Mouse (Mus musculus): ENCODE results near the gene Slc7a15. TPM values are rescaled to one million over a fixed set of nuclear protein-coding genes. Genes with fewer than 3 reads are reported as not detected.

Slc7a15 gene
- polyA plus RNA-seq, 1 experiment from 2014 or later: 0.15 TPM

DNA sequence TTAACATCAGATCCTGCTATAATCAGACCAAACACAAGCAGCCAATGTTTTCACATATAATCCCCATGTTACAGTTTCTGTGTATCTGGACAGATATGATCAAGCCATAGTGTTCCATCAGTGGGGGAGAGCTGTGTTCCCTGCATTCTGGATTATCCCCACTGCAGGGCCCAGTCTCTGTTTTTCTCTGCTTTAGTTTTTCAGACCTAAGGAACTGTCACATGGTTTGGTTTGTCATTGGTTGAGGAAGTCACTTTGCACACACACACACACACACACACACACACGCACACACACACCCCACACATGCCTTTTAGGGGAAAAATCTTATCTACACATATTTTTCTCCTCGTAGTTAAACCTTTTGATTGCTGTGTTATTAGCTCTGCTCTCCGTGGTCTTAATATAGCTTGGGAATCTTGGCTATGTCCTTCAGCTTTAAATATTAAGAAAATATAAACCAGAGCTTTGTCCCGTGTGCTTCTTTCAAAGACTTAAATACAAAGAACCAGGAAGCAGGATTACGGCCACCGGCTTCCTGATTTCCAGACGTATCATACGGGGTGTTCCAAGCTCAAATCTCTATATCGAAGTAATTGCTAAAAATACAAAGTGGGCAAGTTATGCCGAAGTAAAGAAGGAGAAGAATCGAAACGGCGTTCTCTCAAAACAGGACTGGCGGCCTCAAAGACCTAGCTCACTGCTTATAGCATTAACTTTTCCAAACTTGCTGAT lies 97.1 kb downstream of the Slc7a15 start:
- H3K4me2 ChIP-seq: no peak overlapping the region
- H3K27me3 ChIP-seq (replicated peaks): no peaks in the 10 kb centered on the region
- H3K9me3 ChIP-seq: no peaks in the 10 kb centered on the region
- peak overlapping the region; percentile 91; the same call in 1 of the 2 replicates for H3K27ac ChIP-seq
- peaks cover 10% of the 10 kb centered on the region for H3K4me1 ChIP-seq
- H3K4me3 ChIP-seq (replicated peaks): no peak overlapping the region
- no peak overlapping the region for H3K9ac ChIP-seq
- WGBS: 63% methylated on average over 14 of the region's 14 CpGs
- H3K36me3 ChIP-seq: no peaks in the 10 kb centered on the region
- no peak for ATAC-seq (ENCODE audit: insufficient read depth, low FRiP score, low read depth)

DNA sequence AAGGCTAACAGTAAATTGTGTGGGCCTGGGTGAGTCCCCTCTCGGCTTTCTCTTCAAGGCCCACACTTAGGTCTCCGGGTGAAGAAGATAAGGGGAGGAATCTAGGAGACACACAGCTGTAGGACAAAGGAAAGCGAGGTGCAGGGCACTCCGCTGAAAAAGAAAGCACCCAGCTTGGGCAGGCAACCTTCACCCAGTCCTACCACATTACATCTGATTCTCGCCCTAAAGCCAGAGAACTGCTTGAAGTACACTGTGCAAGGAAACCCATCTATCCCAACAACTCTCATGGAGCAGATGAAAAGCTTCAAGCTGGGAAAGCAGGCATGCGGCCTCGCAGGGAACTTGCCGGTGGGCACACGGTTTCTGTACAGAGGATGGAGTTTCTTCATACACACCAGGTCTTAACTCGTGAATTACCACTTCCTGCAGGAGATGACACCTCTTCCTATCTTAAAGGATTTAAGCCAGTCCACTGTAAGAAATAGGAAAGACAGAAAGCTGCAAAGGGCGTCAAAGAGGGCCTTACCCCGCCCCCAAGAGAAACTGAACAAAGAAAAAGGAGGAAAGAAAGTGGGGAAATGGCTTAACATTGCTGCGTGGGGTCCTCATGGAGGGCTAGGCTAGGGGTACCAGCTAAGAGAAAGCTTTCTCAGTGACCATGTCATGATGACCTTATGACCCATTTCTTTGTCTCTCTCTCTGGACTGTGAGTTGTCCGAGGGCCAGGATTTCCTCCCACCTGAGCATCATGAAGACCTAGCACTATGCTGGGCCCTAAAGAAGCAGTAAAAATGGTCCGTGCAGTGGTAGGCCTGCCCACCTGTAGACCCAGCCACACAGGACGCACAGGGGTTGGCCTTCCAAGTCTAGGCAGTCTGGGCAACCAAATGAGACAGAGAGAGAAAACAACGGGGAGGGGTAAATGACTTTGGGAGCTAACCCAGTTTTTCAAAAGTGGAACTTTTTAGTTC lies 98.0 kb downstream of the Slc7a15 start:
- Histone ChIP-seq H3K9ac (peak overlapping the region; percentile 39; the same call in 1 of the 2 replicates), H3K27me3 (replicated peaks) (no peaks in the 10 kb centered on the region), H3K4me2 (peak overlapping the region; percentile 87), H3K4me1 (peaks cover 17% of the 10 kb centered on the region), H3K36me3 (no peaks in the 10 kb centered on the region), H3K4me3 (replicated peaks) (peak overlapping the region; percentile 66), H3K9me3 (no peaks in the 10 kb centered on the region), H3K27ac (peak overlapping the region; percentile 91)
- 53% methylated on average over 17 of the region's 17 CpGs for WGBS
- ATAC-seq (ENCODE audit: insufficient read depth, low FRiP score, low read depth): no peak

DNA sequence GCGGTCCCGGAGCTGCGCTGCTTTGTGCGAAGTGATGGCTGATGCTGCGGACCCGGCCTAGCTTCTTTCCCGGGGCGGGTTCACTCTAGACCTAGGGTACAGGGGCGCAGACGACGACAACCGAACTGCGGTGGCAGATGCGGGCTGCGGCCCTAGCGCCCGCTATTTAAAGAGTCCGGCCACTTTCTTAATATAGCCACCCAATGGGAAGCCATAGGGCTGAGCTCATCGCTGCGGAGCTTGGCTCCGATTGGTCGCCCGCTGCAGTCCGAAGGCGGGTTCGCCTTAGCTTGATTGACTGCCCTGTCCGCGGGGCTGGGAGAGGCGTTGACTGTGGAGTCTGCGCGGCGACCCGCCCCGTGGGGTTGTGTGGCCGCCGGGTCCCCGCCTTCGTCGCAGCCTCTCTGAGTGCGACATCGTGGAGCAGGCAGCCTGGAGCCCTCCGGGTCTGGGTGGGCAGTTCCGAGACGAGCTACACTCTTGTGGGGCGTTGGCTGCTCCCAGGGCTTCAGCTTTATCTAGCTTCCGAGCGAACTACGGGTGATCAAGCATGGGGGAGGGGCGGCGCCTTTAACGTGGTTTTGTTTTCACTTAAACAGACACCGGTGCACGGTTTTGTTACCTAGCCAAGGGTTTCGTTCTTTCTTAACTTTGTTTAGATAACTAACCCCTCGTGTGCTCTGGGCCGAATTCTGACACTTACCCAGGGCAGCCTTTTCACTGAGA lies 98.8 kb downstream of the Slc7a15 start, which contains the start of gene Rhob:
Gene Rhob, minus strand, starts transcription at position 139 of the 726 bp plus-strand sequence.
- Histone ChIP-seq H3K9ac (peak within 1 kb of the TSS; percentile 73), H3K4me1 (peaks cover 19% of the 10 kb centered on the region), H3K36me3 (no peaks in the 10 kb centered on the region), H3K27ac (peak within 1 kb of the TSS; percentile 97), H3K9me3 (no peaks in the 10 kb centered on the region), H3K27me3 (replicated peaks) (no peaks in the 10 kb centered on the region), H3K4me3 (replicated peaks) (peak within 1 kb of the TSS; percentile 66), H3K4me2 (peak within 1 kb of the TSS; percentile 87)
- ATAC-seq (ENCODE audit: insufficient read depth, low FRiP score, low read depth): peak; percentile 96
- under 1% methylated on average over 56 of the region's 56 CpGs for WGBS

DNA sequence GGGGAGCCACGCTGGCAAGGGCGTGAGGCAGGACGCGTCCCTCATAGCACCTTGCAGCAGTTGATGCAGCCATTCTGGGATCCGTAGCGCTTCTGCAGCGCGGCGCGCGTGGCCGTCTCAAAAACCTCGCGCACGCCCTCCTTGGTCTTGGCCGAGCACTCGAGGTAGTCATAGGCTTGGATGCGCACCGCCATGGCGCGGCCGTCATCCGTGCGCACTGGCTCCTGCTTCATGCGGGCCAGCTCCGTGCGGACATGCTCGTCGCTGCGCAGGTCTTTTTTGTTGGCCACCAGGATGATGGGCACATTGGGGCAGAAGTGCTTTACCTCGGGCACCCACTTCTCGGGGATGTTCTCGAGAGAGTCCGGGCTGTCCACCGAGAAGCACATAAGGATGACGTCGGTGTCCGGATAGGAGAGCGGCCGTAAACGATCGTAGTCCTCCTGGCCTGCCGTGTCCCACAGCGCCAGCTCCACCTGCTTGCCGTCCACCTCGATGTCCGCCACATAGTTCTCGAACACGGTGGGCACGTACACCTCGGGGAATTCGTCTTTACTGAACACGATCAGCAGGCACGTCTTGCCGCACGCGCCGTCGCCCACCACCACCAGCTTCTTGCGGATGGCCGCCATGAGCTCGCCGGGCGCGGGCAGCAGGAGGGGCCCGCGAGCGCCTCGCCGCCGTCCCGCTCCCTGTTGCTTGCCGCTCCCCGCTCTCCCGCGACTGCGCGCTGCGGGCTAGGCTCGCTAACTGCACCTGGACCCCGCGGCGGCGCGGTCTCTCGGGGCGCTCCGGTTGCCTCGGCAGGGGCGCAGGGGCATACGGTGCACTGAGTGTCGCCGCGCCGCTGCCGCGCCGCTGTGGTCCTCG lies 99.6 kb downstream of the Slc7a15 start:
- ATAC-seq (ENCODE audit: insufficient read depth, low FRiP score, low read depth): no peak
- Histone ChIP-seq H3K4me3 (replicated peaks) (peak overlapping the region; percentile 66), H3K27me3 (replicated peaks) (no peaks in the 10 kb centered on the region), H3K9ac (peak overlapping the region; percentile 73), H3K4me1 (peaks cover 19% of the 10 kb centered on the region), H3K4me2 (peak overlapping the region; percentile 87), H3K27ac (peak overlapping the region; percentile 97), H3K36me3 (no peaks in the 10 kb centered on the region), H3K9me3 (no peaks in the 10 kb centered on the region)
- WGBS: under 1% methylated on average over 98 of the region's 99 CpGs

DNA sequence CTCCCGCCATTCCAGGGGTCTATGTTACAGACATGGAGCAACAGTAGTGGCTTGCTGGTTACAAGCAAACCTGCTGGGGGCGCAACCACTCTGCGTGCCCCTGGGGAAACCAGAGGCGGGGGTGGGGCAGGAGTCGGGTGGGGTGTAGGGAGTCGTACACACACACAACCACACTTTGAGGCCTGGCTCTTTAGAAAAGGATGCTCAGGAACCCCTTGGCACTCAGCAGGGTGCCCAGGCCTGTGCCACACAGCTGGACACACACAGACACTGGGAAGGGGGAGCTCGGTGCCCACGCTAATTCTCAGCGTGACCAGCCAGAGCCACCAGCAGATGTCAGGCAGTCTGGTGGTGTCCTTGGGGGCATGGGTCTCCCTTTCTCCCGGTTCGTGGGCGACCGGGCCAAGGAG lies 100.3 kb downstream of the Slc7a15 start:
- no peaks in the 10 kb centered on the region for H3K36me3 ChIP-seq
- no peaks in the 10 kb centered on the region for H3K27me3 ChIP-seq (replicated peaks)
- peak overlapping the region; percentile 66 for H3K4me3 ChIP-seq (replicated peaks)
- peaks cover 19% of the 10 kb centered on the region for H3K4me1 ChIP-seq
- 4% methylated on average over 13 of the region's 13 CpGs for WGBS
- H3K9ac ChIP-seq: peak overlapping the region; percentile 73
- H3K9me3 ChIP-seq: no peaks in the 10 kb centered on the region
- H3K27ac ChIP-seq: peak overlapping the region; percentile 97
- no peak for ATAC-seq (ENCODE audit: insufficient read depth, low FRiP score, low read depth)
- peak overlapping the region; percentile 87 for H3K4me2 ChIP-seq

DNA sequence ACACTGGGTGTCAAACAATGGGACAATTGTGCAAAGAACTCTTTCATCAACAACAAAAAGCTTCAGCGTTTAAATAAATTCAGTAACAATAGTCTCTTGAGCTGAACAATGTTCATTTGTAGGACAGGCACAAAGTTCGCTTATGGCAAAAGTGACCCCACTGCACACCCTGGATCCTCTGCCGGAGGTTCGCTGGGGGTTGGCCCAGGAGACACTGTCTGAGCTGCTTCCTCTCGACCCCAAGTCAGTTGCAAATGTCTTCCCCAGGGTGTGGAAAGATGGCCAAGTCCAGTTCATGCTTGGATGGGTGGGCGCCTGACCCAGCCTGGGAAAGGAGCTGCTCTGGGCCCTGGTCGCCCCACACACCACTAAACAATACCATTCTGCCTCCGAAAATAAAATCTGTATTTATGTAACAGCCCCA lies 100.7 kb downstream of the Slc7a15 start:
- Histone ChIP-seq H3K27ac (peak overlapping the region; percentile 97), H3K4me3 (replicated peaks) (peak overlapping the region; percentile 66), H3K9ac (peak overlapping the region; percentile 73), H3K4me2 (peak overlapping the region; percentile 87), H3K9me3 (no peaks in the 10 kb centered on the region), H3K27me3 (replicated peaks) (no peaks in the 10 kb centered on the region), H3K36me3 (no peaks in the 10 kb centered on the region), H3K4me1 (peaks cover 19% of the 10 kb centered on the region)
- ATAC-seq (ENCODE audit: insufficient read depth, low FRiP score, low read depth): no peak
- whole genome bisulfite sequencing: 25% methylated on average over 8 of the region's 8 CpGs

DNA sequence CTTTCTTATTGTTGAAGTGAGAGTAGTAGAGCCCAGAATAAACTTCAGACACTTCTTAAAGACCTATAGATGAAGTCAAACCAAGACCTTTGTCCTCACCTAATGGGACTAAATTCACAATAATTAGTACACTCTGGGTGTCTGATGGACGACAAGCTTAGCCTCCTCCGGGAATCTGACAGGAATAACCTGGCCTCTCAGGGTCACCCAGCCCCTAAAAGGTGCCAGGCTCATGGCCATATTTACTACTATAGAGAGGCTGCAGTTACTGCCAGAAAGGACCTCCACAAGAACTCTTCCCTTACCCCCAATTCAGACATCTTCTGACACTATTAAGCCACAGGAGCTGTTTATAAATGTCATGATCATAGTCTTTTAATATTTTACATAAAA lies 101.6 kb downstream of the Slc7a15 start:
- H3K27ac ChIP-seq: peak overlapping the region; percentile 88; the same call in 1 of the 2 replicates
- no peak overlapping the region for H3K9ac ChIP-seq
- WGBS: 33% methylated on average over 2 of the region's 2 CpGs
- ATAC-seq (ENCODE audit: insufficient read depth, low FRiP score, low read depth): no peak
- H3K36me3 ChIP-seq: no peaks in the 10 kb centered on the region
- no peaks in the 10 kb centered on the region for H3K9me3 ChIP-seq
- peak overlapping the region; percentile 87 for H3K4me2 ChIP-seq
- peaks cover 19% of the 10 kb centered on the region for H3K4me1 ChIP-seq
- H3K27me3 ChIP-seq (replicated peaks): no peaks in the 10 kb centered on the region
- peak overlapping the region; percentile 66 for H3K4me3 ChIP-seq (replicated peaks)

DNA sequence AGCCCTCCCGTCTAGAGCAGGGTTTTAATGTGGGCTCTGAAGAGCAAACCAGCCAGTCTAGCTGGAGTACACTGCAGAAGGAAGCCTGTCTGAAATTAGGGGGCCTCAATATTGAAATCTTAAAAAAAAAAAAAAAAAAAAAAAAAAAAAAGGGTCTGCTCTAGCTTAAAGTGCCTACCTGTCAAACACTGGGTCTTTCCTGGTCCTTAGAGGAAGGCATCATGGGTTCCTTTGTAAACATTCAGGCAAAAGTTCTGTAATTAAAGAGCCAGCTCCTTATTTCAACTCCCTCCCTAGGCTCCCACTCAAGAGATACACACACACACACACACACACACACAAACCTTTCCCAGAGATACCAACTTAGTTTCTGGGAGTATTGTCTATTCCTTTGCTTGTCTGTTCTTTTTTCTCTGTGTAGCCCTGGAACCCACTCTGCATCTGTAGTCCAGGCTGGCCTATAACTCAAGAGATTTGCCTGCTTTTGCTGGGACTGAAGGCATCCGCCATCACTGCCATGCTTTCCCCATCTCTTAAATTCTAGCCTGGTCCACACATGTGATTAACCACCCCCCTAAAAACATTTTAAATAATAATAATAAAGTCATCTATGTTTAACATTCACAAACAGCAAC lies 102.1 kb downstream of the Slc7a15 start:
- H3K36me3 ChIP-seq: no peaks in the 10 kb centered on the region
- ATAC-seq (ENCODE audit: insufficient read depth, low FRiP score, low read depth): no peak
- no peaks in the 10 kb centered on the region for H3K9me3 ChIP-seq
- H3K4me1 ChIP-seq: peaks cover 19% of the 10 kb centered on the region
- H3K27me3 ChIP-seq (replicated peaks): no peaks in the 10 kb centered on the region
- peak overlapping the region; percentile 87 for H3K4me2 ChIP-seq
- WGBS: 48% methylated on average over 2 of the region's 2 CpGs
- H3K27ac ChIP-seq: peak overlapping the region; percentile 88
- peak overlapping the region; percentile 66; the same call in 1 of the 2 replicates for H3K4me3 ChIP-seq (replicated peaks)
- H3K9ac ChIP-seq: no peak overlapping the region

DNA sequence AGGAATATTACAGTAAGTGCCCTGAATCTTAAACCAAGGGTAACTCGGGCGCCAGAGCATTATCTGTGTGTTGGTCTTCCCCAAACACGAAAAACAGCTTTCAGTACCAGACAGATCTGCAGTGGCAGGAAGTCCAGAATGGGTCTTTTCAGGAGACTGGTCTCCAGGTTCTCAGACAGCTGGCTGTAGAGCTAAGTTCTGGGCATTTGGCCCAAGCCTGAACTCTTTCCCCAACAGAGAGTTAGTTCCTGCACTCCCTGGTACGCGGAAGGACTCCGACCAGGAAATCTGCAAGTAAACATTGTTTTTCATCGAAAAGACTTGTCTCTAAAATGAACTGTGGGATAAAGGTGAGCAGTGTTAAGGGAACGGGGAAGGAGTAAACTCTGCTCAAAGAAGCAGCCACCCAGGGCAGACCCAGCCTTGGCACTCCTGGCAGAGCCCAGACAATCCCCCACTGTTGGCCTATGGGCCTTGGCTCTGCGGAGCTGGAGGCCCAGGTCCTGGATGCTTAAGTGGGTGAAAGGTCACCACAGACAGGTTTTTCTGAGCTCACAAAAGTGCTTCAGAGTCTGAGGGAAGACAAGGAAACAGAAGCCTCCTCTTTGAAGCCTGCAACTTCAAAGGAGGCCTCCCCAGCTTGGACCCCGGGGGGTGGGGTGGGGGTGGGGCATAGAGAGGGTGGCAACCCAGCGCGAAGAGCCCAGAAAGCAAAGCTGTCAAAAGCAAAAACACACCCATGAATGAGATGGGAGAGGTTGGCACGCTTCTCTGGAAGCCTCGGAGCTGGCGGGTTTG lies 102.8 kb downstream of the Slc7a15 start:
- Histone ChIP-seq H3K27ac (peak overlapping the region; percentile 88), H3K4me3 (replicated peaks) (no peak overlapping the region; the same call in 1 of the 2 replicates), H3K27me3 (replicated peaks) (no peaks in the 10 kb centered on the region), H3K4me2 (peak overlapping the region; percentile 87), H3K4me1 (peaks cover 16% of the 10 kb centered on the region), H3K36me3 (no peaks in the 10 kb centered on the region), H3K9ac (no peak overlapping the region; the same call in 1 of the 2 replicates), H3K9me3 (no peaks in the 10 kb centered on the region)
- 19% methylated on average over 15 of the region's 15 CpGs for WGBS
- 0 out of 2 replicates have a peak, but pooled peaks have one; percentile 3 for ATAC-seq (ENCODE audit: insufficient read depth, low FRiP score, low read depth)

DNA sequence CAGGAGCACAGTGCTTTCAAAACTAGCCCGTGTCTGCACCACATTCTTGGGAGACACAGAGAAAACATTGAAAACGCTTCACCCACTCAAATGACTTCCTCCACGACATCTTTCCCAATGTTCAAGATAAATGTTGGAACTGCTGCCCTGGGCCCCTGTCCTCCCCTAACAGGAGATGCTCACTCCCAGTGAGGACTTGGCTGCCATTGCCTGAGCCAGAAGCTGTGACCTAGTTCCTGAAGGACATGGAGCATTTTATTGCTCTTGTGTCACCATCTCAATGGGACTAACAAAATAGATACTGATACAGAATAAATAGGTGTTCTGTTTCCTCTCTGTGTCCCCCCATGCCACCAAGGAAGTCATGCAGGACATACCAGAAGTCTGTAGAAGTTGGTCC lies 104.2 kb downstream of the Slc7a15 start:
- ATAC-seq (ENCODE audit: insufficient read depth, low FRiP score, low read depth): no peak
- H3K9ac ChIP-seq: no peak overlapping the region
- H3K27ac ChIP-seq: no peak overlapping the region
- H3K4me3 ChIP-seq (replicated peaks): no peak overlapping the region
- peaks cover 9% of the 10 kb centered on the region for H3K4me1 ChIP-seq
- WGBS: 71% methylated on average over 3 of the region's 3 CpGs
- no peaks in the 10 kb centered on the region for H3K9me3 ChIP-seq
- H3K4me2 ChIP-seq: no peak overlapping the region
- H3K36me3 ChIP-seq: no peaks in the 10 kb centered on the region
- H3K27me3 ChIP-seq (replicated peaks): no peaks in the 10 kb centered on the region
